Mouse (Mus musculus): ENCODE data around the gene Gprc5d. TPM values are rescaled to one million over a fixed set of nuclear protein-coding genes. Genes with fewer than 3 reads are reported as not detected.

The Gprc5d gene
- total and polyA plus RNA-seq, 2 experiments from 2014 or later = not detected

DNA sequence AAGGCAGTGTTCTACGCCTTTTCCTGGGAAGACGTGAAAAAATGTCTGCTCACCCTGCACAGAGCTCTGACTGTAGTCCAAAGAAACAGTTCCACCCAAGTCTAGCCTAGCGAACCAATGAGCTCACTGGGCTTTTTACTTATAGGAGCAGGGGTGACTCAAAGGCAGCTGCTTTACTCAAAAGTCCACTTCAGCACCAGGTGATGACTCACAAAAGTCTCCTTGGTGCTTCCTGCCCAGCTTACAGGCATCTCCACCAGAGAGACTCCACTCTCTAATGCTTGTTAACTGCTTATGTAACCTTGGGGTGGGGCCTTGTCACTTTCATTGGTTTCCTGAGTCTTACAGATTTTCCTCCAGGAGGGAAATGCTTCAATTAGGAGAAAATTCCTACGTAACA is 57.4 kb downstream of the Gprc5d start:
- DNase-seq (ENCODE audit: low spot score) = no peak
- TF ChIP-seq CTCF (IDR thresholded peaks at IDR 0.05; ENCODE audit: low read depth) (no peak), EP300 (IDR thresholded peaks at IDR 0.05; ENCODE audit: low read depth) (no peak)
- 90% methylated on average over 4 of the region's 4 CpGs for WGBS
- Histone ChIP-seq H3K4me2 (ENCODE audit: low read depth, low read length) (no peak overlapping the region), H3K27ac (ENCODE audit: low read depth) (no peak overlapping the region), H3K9ac (replicated peaks; ENCODE audit: low read depth, low read length) (no peak overlapping the region), H3K27me3 (ENCODE audit: control insufficient read depth, insufficient read depth, low read length) (no peaks in the 10 kb centered on the region), H3K4me3 (ENCODE audit: low read depth, low read length) (no peak overlapping the region), H3K4me1 (ENCODE audit: control insufficient read depth, insufficient read depth) (no peaks in the 10 kb centered on the region), H3K9me3 (replicated peaks; ENCODE audit: control insufficient read depth, low read length) (no peaks in the 10 kb centered on the region), H3K36me3 (replicated peaks; ENCODE audit: control insufficient read depth, insufficient read depth, low read length) (no peaks in the 10 kb centered on the region)
- ATAC-seq (ENCODE audit: insufficient read depth, low read depth) = no peak

Other genes starting within 250 kb of the Gprc5d start
- gene Gpr19, start 219.7 kb downstream of the Gprc5d start, total RNA-seq (2014; rRNA removed; ENCODE audit: low replicate concordance) = 4.0 and 13.4 TPM in 2 replicates
- gene Gpr19, start 219.7 kb downstream of the Gprc5d start, polyA plus RNA-seq (2015; fragmentation: Nextera tagmentation; extraction: Ambion mirVana) = 7.6 and 9.4 TPM in 2 replicates
- 42.9 and 65.1 TPM in 2 replicates for gene Cdkn1b, start 197.9 kb downstream of the Gprc5d start, total RNA-seq (2014; rRNA removed; ENCODE audit: low replicate concordance)
- 23.7 and 27.0 TPM in 2 replicates for gene Cdkn1b, start 197.9 kb downstream of the Gprc5d start, polyA plus RNA-seq (2015; fragmentation: Nextera tagmentation; extraction: Ambion mirVana)
- gene Apold1, start 136.6 kb downstream of the Gprc5d start, total RNA-seq (2014; rRNA removed; ENCODE audit: low replicate concordance) = 24.8 and 28.5 TPM in 2 replicates
- gene Apold1, start 136.6 kb downstream of the Gprc5d start, polyA plus RNA-seq (2015; fragmentation: Nextera tagmentation; extraction: Ambion mirVana) = 6.9 and 9.2 TPM in 2 replicates
- 24.5 and 35.8 TPM in 2 replicates for gene Ddx47, start 106.7 kb downstream of the Gprc5d start, total RNA-seq (2014; rRNA removed; ENCODE audit: low replicate concordance)
- 51.4 and 52.7 TPM in 2 replicates for gene Ddx47, start 106.7 kb downstream of the Gprc5d start, polyA plus RNA-seq (2015; fragmentation: Nextera tagmentation; extraction: Ambion mirVana)
- 0.12 TPM in 1 of 2 replicates, not detected in the other for gene Gprc5a, start 52.6 kb downstream of the Gprc5d start, total RNA-seq (2014; rRNA removed; ENCODE audit: low replicate concordance)
- gene Gprc5a, start 52.6 kb downstream of the Gprc5d start, polyA plus RNA-seq (2015; fragmentation: Nextera tagmentation; extraction: Ambion mirVana) = 2.3 and 2.5 TPM in 2 replicates
- gene Fam234b, start 79.7 kb upstream of the Gprc5d start, total RNA-seq (2014; rRNA removed; ENCODE audit: low replicate concordance) = 3.7 and 4.3 TPM in 2 replicates
- gene Fam234b, start 79.7 kb upstream of the Gprc5d start, polyA plus RNA-seq (2015; fragmentation: Nextera tagmentation; extraction: Ambion mirVana) = 4.5 and 4.8 TPM in 2 replicates
- gene Hebp1, start 79.7 kb upstream of the Gprc5d start, total RNA-seq (2014; rRNA removed; ENCODE audit: low replicate concordance) = 8.8 and 35.5 TPM in 2 replicates
- gene Hebp1, start 79.7 kb upstream of the Gprc5d start, polyA plus RNA-seq (2015; fragmentation: Nextera tagmentation; extraction: Ambion mirVana) = 10.9 and 11.0 TPM in 2 replicates
- gene Gsg1, start 136.1 kb upstream of the Gprc5d start, total RNA-seq (2014; rRNA removed; ENCODE audit: low replicate concordance) = 0.19 TPM in 1 of 2 replicates, not detected in the other
- 1.1 and 1.3 TPM in 2 replicates for gene Gsg1, start 136.1 kb upstream of the Gprc5d start, polyA plus RNA-seq (2015; fragmentation: Nextera tagmentation; extraction: Ambion mirVana)
- gene Pbp2, start 192.1 kb upstream of the Gprc5d start, total RNA-seq (2014; rRNA removed; ENCODE audit: low replicate concordance) = not detected in 2 replicates
- not detected in 2 replicates for gene Pbp2, start 192.1 kb upstream of the Gprc5d start, polyA plus RNA-seq (2015; fragmentation: Nextera tagmentation; extraction: Ambion mirVana)
- 536 and 674 TPM in 2 replicates for gene Emp1, start 244.3 kb upstream of the Gprc5d start, total RNA-seq (2014; rRNA removed; ENCODE audit: low replicate concordance)
- gene Emp1, start 244.3 kb upstream of the Gprc5d start, polyA plus RNA-seq (2015; fragmentation: Nextera tagmentation; extraction: Ambion mirVana) = 39.6 and 45.0 TPM in 2 replicates